Mouse (Mus musculus) mature B cell (primary cell): ENCODE measurements around the gene Acsl6.

Source experiments
- in situ Hi-C: fragments of 300-500 bp; cut with MboI; formaldehyde crosslinking; loops from 2 replicates; pipeline ENCODE4 v1.14.3; 2019

The Acsl6 gene

DNA sequence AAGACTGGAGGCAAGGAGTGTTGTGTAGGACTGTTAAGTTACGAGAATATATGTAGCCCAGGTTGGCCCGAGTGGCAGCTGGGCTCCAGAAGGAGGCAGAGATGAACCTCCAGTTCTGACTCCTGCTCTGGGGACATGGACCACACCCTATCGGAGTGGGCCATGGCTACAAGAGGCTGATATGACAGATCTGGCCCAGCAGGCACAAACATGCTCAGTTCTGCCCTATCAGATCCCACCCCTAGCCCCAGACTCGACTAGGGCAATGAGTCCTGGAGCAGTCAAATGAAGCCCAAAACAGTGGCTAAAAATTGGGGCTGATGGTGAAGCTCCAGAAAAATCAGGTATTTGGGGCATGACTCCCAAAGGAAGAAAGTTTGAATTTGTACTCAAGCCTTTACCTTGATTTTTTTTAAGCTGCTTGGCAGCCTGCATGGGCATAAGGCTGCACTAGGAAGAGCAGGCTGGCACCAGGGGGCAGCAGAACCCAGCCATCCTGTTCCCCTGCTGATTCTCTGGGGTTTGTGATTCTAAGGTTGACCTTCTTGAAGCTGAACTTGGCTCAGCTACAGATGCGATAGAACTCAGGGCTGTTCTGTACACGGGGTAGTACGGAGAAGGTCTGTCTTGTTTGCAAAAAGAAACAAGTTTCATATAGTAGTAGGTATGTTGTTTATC, 3.7 kb downstream of the Acsl6 start:
- in situ Hi-C loops: no loop called here

DNA sequence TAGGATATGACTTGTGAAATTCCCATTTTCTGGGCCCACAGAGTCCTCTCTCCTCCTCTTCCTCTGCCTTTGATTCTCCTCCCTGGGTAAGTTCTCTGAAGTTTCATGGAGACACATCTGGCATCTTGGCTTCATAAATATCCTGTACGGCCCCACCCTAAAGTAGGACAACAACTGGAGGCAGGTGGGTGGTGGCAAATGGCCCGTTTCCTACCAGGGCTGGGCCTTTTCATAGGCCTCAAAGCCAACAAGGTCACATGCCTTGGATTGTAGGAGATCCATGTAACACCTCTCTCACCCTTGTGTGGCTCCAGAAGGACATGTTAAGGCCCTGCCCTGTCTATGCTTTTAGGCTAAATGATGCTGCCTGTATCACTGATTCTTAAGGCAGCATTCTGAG, 7.0 kb downstream of the Acsl6 start:
- in situ Hi-C loops: no loop called here

DNA sequence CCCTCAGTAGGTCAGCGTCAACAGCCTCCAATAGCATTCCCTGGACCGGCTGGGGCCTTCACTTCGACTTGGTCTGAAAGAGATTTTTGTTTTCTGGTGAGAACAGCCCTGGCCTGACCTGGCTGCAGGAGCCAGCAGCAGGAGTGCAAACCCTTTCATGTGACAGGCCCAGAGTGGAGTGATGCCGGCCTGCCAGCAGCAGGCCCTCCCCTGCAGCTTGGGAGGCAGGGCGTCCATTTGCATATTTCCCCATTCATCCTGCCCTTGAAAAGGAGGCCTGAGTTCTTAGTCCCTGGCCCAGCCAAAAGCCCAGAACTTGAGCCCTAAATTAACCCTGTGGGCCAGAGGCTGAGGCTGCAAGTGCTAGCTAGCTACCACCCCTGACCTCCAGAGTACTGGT, 8.4 kb downstream of the Acsl6 start:
- in situ Hi-C loops: no loop called here

DNA sequence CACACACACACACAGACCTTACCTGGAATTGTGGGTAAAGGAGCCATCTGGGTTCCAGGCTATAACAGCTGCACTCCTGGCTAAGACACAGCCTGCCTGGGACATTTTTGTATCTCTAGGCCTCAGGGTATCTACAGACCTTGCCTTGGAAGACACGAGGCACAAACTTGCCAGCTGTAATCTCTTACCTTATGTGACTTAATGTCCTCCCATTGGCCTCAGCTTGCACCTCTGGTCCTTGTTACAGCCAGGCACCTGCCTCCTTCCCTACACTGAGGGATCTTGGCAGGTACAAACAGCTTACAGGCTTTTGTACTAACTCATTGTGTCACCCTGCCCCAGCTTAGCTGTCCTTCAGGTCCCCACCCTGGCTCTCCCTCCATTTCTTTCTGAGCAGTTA, 9.0 kb downstream of the Acsl6 start:
- in situ Hi-C loops: no loop called here

DNA sequence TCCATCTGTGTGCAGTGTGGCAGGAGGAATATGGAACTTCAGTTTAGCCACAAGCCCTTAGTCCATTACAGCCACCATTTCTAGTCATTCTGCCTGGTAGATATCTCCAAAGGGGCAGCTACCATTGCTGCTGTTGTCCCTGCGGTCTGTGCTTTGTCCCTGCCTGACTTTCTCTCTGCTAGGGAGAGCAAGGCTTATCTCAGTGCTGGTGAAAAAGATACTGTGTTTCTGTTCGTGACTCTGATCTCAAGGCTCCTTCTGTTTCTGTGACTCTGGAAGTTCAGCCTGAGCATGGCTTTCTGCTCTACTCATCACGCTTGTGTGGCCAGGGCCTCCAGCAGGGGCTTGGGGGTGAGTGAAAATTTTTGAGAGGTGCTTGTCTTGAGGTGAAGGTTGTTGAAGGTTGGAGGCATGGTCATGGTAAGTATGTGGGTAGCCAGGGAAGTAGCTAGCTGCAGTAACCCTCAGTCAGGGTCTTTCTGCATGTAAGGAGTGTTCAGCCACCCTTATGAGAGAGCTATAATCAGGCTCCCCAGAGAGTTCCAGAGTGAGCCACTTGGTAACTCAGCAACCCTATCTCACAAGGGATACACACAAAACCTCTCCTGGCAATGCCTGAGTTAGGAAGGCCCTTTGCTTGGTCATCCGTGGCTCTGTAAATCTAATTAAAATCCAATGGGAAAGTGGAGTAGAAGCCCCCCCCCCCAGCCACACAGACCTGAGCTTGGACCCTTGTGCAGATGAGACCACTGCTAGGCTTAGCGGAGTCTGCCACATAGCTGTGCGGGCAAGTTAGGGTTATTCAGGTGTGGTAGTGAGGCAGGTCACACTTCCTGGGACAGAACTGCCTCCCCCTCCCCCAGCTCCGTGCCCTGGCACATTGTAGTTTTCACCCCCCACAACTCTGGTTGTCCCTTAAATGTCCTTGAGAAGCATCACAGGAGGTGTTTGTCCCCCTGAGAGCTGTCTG, 10.1 kb downstream of the Acsl6 start:
- in situ Hi-C loops: no loop called here

DNA sequence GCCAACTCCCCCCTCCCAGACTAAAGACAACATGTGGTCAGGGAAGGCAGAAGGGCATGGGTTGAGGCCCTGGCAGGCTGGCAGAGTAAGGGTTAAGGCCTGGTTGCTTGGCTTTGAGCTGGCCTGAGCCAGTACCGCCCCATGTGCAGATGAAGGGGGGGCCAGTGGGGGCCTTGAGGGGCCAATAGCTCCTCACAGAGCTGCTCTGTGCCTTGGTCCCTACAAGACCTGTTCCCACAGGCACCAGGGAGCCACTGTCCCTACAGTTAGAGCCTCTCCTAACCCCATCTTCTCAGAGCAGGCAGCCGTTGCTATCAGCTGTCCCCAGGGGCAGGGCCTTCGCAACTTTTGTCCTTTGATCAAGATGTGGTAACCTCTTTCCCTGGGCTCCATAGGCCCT, 11.1 kb downstream of the Acsl6 start:
- in situ Hi-C loops: no loop called here

DNA sequence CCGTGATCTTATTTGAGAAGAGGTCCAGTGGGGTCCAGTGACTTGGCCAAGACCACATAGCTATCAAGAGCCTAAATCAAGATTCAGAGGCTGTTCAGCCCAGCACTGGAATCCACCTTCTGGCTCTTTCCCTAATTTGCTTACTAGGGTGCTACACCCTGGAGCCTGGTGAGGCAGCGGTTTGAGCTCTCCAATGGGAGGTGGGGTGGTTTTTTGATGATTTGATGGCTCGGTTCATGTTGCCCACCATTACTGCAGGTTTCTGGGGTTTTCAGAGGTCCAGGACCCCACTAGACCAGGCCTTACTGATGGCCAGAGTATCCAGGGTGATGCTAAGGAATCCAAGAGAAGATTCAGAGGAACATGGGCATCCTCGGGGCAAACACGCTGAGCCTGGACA, 11.7 kb downstream of the Acsl6 start:
- in situ Hi-C loops: no loop called here

DNA sequence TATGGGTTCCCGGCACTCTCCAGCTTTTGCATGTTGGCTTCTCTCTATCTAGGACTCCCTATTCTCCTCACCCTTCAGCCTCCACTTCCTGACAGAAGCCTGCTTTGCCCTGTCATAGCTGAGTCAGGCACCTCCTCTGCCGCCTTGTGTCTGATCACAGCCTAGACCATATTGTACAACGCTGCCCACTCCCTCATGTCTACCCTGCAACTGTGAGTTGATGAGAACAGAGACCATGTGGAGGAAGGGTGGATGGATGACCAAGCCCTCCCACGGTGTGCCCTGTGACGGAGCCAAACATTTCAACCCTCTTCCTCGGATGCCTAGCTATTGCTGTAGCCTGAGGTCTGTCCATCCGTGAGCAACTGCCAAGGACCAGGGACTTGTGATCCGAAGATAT, 13.8 kb downstream of the Acsl6 start:
- in situ Hi-C loops: no loop called here

DNA sequence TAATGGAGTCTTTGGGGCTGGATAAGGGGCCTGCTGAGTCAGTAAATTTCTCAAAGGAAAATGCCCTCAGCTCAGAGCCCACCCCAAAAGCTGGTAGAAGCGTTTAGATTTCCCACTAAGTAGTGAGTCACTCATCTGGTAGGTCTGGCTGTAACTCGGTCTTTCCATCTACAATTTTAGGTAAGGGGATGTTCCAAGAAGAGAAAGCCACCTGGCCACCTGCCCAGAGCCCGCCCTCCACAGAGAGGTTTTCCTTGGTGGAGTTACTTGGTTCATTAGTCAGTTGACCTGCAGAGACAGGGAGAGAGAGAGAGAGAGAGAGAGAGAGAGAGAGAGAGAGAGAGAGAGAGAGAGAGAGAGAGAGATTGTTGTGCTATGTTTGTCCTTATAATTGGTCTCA, 14.2 kb downstream of the Acsl6 start:
- in situ Hi-C loops: no loop called here

DNA sequence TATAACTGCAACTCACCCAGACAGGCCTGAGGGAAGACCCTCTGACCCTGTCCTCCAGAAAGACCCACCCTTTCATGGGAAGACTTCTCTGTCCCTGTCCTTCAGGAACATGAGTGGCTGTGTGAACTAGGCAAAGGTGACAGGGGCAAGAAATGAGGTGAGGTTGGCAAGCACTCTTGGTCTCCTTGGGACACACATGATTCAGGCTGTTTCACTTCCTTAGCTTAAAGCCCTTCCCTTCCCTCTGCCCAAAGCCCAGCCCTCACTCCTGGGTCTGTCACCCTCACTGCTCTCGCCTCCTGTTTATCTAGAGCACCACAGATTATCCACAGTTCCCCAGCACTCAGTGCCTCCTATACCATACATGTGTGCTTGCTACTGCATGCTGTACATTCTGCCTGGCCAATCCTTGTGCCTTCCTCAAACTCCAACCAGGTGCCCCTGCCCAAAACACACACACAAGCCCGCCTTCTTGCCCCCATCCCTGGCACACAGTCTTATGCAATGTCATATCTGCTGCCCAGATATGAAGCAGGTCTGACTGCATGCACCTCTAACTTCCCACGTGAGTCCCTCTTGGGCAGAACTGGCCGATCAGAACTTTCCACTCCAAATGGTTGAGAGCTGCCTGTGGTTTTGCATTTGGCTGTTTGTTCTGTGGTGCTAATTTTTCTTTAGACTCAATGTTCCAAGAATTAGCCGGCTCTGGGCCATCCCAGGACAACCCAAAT, 18.4 kb downstream of the Acsl6 start:
- in situ Hi-C loops: no loop called here

DNA sequence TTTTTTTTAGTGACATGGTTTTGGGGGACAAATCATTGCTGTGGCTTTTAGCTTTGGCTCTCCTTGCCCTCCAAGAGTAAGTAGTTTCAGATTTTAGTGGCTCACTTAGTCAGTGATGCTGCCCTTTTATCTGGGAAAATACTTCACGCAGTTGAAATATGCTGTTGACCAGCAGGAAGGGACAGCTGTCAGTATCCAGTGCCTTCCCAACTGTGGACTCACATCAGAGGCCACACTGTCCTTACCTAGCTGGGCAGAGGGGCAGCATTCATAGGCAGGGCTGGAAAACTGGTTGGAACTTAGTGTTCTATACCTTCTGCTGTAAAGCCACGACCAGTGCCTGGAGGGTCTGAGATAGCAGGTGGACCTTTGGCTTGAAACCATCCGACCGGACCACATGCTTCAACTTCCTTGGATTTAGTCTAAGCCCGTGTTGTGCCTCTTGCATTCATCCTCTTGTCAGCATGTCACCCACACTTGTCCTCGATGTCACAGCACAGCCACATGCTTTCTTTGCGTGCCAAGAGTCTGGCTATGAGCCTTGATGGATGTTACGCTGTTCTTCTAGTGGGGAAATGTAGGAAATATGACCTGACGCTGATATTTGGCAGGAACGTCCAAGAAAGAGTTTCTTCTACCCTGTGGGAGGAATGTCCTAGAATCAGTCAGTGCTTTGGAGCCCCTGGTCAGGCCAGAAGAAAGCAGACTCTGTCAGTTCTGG, 28.0 kb downstream of the Acsl6 start:
- in situ Hi-C loops: no loop called here

DNA sequence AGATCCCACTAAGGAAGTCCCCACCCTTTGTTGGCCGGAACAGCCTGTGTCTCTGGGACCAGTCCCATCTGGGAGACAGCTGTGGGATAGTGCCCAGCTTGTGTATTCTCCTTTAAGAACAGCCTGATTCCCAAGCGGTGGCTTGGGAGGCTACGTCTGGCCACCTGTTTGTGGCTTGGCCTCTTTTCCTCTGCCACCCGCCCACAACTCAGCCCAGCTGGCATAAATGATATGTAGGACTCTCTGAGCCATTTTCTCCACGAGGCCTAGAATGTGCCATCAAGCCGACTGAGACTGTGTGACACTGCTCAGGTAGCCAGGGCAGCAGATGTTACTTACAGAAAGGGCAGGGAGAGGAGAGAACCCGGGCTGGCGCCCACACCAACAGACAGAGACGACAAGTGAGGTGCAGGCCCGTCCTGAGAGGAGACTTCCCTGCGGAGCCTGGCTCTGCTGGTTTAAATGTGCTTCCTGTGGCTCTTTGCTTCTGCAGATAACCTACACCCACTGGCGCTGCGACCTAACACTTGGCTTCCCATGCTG, 32.6 kb downstream of the Acsl6 start:
- in situ Hi-C loops: no loop called here

DNA sequence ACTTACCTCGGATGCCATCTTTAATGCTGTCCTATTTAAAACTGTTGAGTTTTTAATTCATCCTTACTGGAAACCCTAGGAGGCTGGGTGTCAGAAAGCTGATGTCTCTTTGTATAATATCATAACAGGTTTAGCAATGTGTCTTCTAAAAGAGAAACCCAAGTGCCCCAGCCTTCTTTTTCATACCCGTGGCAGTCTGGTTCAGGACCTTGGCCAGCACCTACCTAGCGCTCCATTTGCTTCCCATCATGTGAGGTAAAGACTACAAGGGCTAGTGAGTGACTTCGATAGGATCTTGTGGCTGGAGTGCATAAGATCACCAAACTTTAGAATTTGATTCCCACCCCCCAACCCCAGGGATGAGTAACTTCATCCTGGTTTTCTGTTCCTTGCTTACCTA, 40.1 kb downstream of the Acsl6 start:
- in situ Hi-C loops: no loop called here

DNA sequence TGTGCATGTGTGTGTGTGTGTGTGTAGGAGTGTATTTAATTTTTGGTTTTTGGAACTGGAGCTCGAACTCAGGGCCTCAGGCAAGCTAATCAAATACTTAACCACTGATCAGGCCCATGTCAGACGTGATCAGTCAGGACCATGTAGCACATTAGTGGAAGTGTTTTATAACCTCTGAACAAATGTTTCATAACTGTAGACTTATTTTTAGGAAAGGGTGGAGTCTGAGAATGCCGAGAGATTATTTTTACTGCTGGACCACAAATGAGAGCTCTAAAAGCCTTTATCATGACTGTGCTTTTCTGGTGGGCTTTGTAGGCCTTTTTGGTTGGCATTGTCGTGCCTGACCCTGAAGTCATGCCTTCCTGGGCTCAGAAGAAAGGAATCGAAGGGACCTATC, 48.1 kb downstream of the Acsl6 start:
- in situ Hi-C loops: loop anchor here (10.0 kb wide), 1 partner anchor 123 kb away; no protein-coding TSS in a partner anchor

DNA sequence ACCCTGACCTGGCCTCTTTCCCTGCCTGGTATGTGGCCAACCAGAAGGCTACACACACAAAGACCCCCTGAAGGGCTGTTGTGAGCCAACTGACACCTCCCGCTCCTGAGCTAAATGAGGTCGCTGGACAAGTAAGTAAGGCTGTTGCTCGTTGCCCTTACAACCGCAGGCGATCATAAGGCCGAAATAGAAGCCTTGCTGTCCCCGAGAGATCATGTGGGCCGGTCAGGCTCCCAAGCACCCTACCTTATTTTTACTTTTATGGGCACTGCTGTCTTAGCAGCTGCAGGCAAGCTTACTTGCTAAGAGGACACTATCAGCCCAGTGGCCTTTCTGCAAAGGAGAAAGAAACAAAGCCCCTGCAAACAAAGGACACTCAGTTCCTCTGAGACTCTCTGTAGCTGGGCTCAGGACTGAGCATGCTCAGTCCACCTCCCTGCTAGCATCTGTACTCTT, 49.6 kb downstream of the Acsl6 start:
- in situ Hi-C loops: loop anchor here (10.0 kb wide), 1 partner anchor 122 kb away; no protein-coding TSS in a partner anchor

DNA sequence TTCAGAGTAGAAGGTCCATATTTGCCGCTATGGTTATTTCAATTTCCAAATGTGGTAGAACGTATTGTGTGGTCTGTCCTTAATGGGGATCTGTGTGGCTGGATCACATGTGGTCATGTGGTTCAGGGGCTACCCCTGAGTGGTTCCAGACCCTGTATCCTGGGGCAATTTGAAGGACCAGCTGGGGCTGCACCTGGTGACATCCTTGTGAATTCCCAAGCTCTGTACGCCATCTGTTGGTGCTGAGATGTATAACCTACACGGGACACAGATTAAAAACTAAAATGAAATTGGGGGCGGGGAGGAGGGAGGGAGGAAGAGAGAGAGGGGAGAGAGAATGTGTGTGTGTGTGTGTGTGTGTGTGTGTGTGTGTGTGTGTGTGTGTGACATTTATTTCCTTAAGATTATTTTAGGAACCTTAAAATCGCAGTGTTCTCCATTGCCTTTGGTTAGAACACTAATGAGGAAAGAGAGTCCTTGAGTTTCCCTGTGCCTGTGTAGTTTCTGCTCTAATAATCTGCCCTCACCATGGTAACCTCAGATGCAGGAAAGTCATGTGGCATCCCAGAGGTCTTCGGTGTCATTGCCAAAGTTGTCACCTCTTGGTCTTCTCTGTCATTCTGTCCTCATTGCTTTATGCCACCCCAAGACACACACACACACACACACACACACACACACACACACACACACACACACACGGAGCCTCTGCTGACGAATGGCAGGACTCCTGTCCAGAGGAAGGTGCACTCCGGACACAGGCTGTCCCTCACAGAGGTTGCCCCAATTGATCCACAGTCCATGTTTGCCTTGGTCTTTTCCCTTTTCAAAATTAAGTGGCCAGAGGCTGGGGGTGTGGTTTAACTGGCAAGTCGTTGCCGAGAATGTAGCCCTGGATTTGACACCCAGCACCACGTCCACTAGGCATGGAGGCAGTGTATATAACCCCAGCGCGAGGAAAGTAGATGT, 51.3 kb downstream of the Acsl6 start:
- in situ Hi-C loops: loop anchor here (10.0 kb wide), 1 partner anchor 120 kb away; no protein-coding TSS in a partner anchor

DNA sequence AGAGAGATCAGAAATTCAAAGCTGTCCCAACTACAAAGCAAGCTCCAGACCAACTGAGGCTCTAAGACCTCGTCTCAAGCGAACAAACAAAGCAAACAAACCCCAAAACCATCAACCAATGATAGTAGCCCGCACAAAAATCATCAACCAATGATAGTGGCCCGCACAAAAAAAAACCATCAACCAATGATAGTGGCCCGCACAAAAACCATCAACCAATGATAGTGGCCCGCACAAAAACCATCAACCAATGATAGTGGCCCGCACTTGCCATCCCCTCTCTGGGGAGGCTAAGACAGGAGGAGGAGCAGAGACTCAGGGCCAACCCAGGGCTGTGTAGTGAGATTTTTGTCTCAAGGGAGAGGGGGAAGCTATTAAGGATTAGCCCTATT, 52.0 kb downstream of the Acsl6 start:
- in situ Hi-C loops: loop anchor here (10.0 kb wide), 1 partner anchor 119 kb away; no protein-coding TSS in a partner anchor

DNA sequence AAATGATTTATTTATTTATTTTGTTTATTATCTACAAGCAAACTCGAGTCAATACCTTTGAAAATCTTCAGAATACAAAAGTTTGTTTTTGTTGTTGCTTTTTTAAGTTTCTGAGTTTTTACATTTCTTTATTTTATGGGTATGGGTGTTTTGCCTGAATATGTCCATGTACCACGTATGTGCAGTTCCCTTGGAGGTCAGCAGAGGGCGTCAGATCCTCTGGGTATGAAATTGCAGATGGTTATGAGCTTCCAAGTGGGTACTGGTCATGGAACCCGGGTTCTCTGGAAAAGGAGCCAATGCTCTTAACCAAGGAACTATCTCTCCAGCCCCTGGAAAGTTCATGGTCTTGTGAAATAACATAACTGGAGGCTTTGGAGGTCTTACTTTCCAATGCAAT, 53.1 kb downstream of the Acsl6 start:
- in situ Hi-C loops: loop anchor here (10.0 kb wide), 1 partner anchor 118 kb away; no protein-coding TSS in a partner anchor

DNA sequence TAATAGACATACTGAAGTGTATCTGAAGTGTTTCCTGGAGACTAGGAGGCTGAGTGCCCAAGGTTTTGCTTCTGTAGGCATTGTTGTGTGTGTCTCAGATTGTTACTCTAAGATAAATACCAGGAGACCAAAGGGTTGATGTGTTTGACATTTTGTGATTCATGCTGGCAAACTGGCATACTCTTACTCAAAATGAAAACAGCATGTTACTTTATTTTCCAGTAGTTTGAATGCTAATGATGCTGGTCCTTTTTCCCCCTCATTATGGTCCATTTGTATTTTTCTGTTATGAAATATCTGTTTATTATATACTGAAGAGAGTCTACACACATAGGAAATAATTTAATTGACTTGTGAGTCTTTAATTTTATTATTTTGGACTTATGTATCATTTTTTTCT, 69.0 kb downstream of the Acsl6 start:
- in situ Hi-C loops: no loop called here

DNA sequence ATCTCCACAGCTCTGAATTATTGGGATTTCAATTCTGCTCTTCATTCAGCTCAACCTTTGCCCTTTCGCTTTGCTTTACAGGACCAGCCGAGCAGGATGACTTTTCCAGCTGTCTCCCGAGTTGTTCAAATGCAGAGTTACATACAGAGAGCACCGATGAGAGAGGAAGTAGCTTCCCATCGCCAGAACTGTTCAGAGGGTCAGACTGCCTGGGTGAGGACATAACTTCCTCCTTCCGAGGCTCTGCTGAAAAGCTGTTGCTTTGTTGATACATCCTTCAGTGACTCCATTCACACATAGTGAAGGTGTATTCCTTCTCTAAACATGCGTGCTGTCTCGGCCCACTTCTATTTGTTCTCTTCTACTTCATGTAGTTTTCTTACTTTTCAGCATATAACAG, 86.8 kb downstream of the Acsl6 start:
- in situ Hi-C loops: no loop called here
